Mouse (Mus musculus) G1E (cell line): Measurements from ENCODE around the gene Pdzd2.

Experiments used
- CTCF ChIP-seq: IDR thresholded peaks from 2 replicates; pipeline ENCODE4 v1.5.1; 2012; ENCODE audit warnings: low read depth, low read length, inconsistent platforms, mixed read lengths
- POLR2AphosphoS5 ChIP-seq: IDR thresholded peaks from 2 replicates; pipeline ENCODE4 v1.6.1; 2012; ENCODE audit warnings: low read depth, low read length, inconsistent platforms; ENCODE audit not compliant: insufficient replicate concordance
- TAL1 ChIP-seq: conservative IDR thresholded peaks from 2 replicates; pipeline ENCODE4 v1.6.1; 2012; ENCODE audit warnings: low read depth, low read length, inconsistent platforms, mixed read lengths

- no peak for TF ChIP-seq TAL1
- TF ChIP-seq CTCF, result no peak
- TF ChIP-seq POLR2AphosphoS5, result no peak
Measured at GRCm38 (mm10) chr15:12550919-12551318, 188.8 kb downstream of the Pdzd2 start.
